Mouse (Mus musculus) layer of hippocampus, adult 11-12 months (tissue): ENCODE data around the gene Fap.

Experiments
- DNase-seq: peaks from one replicate; pipeline ENCODE4 v3.0.0; 2022; ENCODE audit warnings: low spot score

Gene Fap

GRCm38 (mm10) chr2:62573753-62574159 is at the start of gene Fap:
Fap (minus strand) TSS chr2:62574075.
- DNase-seq = no peak

GRCm38 (mm10) chr2:62623024-62623441 is 49.2 kb upstream of the Fap start:
- DNase-seq = no peak

GRCm38 (mm10) chr2:62619679-62620078 is 45.8 kb upstream of the Fap start:
- no peak for DNase-seq

DNA sequence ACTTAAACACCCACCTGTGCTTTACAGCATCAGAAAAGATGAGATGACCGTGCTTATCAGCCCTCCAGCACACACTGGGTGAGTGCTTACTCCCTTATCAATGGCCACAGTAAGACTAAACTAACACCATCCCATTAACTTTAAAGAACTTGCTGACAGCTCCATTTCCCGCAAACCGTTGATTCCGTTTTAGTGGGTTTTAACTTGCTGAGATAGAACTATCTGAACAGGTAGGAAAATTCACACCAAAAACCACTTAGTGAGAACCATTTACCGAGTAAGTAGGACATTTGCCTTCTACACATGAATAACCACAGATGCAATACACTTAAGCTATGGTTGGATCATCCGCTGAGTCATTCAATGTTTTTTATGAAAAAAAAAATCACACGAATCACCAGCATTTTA is 45.1 kb upstream of the Fap start:
- DNase-seq = no peak

DNA sequence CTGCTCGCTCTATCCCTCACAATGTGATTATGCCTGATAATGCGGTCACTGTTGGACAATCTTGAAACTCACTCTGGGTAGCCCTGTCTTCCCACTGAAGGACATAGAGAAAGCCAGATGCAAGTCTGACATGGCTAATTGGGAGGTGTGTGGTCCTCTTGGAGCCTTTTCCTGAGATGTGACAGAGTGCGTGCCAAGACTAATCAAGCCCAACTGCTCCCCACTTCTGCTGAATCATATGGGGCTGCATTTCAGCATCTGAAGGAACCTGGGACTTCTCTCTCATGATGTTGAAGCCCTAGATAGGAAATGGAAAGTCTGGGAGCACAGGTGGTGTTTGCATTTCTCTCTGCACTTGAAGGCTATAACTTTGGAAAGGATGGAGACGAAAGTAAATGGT is 39.3 kb upstream of the Fap start:
- DNase-seq = no peak

DNA sequence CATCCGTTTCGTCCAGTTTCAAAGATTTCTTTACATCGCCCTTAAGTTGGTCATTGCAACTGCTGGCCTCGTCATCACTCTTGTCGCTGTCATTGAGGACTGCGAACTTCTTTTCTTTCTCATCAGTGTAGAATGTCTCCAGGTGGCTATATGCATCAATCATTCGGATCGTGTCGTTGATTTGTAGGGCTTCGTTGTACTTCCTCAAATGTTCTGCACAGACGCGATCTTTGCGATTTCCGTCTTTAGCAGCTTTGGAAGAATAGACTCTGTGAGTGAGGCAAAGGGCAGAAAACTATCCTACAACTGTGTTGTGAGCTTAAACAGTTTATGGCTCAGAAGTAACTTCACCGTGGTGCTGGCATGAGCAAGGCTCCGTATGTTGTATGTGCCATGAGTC is 32.3 kb upstream of the Fap start:
- no peak for DNase-seq

- DNase-seq = no peak
Observed at GRCm38 (mm10) chr2:62603530-62603929, 29.7 kb upstream of the Fap start.

GRCm38 (mm10) chr2:62596586-62596985 is 22.7 kb upstream of the Fap start:
- no peak for DNase-seq

DNA sequence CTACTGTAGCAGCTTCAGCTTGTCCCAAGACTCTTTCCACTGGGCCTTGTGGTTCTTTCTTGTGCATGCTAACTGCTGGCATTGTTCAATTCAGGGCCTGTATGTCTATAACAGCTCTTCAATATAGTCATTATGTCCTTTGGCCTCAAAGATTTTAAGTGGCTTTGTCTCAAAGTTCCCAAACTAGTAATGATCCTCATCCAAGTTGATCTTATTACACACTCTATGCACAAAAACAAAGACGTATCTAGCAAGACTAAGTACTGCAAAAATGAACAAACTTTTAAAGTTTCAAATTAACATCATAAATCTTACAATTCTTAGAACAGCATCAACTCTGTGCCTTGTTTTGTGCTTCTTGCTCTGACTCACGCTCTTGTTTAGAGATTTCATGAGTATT is 20.6 kb upstream of the Fap start:
- no peak for DNase-seq

GRCm38 (mm10) chr2:62591555-62591954 is 17.7 kb upstream of the Fap start:
- DNase-seq = no peak

GRCm38 (mm10) chr2:62589333-62589732 is 15.5 kb upstream of the Fap start:
- no peak for DNase-seq

DNA sequence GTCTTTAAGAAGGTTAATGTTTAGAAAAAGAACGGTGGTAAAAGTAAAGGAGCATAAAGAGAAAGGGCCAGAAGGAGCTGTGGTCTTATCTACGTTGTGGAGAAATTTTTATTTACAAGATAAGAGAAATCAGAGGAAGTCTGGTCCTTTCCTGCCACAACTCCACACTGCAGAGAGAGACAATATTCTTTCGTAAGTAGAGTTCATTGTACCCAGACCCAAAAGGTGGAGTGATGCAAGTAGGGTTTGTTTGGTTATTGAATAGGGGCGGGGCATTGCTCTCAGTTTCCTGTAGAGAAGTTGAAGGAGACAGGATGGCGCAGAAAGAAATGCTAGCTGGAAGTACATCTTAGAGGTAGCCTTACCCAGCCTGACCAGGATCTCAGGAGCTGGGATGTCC is 11.9 kb upstream of the Fap start:
- DNase-seq = no peak

GRCm38 (mm10) chr2:62574962-62575361 is 1.1 kb upstream of the Fap start:
- no peak for DNase-seq

GRCm38 (mm10) chr2:62574250-62574649 is 375 bp upstream of the Fap start:
- DNase-seq = no peak

DNA sequence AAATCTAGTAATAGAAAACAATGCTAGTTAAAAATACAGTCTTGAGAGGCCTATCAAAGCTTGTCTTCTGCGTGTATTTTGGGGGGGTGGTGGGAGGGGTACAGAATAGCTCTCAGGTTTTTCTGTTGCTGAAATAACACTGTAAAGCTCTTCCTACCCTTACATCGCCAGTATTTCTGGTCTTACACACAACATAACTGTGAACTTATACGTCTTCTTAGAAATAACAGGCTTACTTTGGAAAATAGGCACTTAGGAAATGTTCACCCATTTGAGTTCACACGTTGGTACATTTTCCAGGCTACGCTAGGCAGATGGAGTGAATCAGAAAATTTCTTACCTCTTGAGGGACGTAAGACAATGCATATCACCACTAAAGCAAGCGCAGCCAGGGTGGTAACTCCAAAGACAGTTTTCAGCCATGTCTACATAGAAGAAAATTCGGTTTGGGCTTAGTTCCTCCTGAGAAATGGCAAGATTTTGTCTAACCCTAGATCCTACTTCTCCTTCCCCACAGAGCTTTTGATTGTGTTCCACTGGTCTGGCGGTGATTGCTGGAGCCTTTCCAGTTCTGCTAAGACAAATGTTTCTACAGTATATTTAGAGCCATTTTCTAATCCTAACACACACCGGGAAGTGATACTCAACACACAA is 649 bp downstream of the Fap start:
- no peak for DNase-seq

GRCm38 (mm10) chr2:62564687-62565086 is 9.2 kb downstream of the Fap start:
- no peak for DNase-seq

DNA sequence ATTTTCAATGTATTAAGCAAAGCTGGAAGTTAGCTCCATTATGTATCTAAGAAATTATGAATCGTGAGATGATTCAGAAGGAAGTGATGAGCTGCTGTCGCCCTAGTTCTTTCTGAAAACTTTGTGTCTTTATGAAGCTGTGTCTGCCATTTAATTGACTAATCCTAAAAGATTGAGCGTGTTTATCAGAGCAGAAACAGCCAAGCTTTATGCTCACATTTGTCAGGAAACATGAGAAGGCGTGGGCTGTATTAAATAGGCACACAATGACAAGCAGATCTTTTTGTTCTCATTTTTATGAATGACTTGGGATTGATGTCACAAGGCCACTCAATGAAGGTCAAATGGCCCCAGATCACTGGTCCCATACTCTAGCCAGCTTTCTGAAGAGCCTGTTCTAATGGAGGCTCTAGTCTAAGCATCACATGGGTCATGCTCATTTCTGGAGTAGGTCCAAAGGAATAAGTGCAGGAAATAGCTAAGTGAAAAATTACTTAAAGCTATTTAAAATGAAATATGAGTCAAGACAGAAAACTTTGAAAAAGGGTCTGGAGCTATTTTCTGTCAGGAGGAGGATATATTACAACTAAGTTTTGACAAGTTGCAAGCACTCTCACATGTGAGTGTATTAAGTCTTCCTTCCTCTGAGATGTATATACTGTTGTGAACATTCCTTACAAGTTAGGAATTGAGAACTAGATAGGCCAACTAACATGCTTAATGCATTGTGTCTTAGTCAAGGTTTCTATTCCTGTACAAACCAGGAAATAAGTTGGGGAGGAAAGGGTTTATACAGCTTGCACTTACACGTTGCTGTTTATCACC is 11.0 kb downstream of the Fap start:
- DNase-seq = no peak

- DNase-seq = no peak
Observed at GRCm38 (mm10) chr2:62557417-62557816, 16.5 kb downstream of the Fap start.

DNA sequence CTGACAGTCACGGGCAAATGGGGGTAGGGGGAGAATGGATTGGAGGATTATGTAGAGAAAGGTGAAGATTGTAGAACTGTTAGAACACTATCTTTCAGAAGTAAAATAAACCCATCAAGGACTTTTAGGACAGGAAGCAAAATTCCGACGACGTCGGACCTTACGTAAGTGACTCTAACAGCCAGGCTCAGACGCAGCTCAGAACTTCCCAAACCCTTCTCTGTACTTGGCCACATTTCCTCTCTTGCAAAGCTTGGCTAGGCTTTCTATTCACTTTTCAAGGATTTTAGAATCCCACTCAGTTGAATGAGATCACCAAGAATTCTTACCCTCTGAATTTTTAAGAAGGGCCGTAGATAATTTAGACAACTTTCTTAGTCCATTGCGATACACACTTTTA is 17.5 kb downstream of the Fap start:
- DNase-seq = no peak

DNA sequence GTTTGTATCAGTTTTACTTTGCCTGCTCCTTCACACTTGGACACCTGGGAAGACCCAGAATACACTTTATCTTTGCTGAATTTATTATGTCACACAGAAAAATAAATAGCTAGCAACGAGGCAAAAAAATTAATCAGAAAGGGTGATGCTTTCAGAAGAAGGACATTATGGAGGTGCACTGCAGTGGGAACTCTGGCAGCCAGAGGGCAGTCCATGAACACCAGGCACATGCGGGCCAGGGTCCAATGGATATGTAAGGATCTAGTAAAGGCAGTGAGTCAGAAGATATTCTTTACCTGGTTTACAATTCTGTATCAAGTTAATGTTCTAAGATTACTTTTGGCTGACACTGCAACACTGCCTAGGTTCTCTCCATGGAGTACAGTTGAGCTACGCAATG is 24.2 kb downstream of the Fap start:
- DNase-seq = no peak

DNA sequence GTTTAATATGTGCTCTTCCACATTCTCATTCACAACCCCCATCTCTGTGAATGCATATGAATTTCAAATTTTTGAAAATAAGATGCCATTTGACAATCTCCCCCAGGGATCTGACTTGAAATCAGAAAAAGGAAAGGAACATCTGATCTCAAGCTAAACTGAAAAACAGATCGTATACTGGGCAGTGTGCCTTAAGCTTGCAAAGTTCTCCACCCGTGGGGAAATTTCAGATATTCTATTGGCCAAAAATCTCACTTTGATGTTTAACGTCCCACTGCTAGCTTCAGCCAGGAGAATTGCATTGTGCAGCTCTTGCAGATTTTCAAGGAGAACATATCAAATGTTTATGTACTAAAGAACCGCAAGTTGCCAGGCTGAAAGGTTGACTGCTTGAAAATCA is 24.7 kb downstream of the Fap start:
- DNase-seq = no peak

GRCm38 (mm10) chr2:62548104-62548503 is 25.8 kb downstream of the Fap start:
- DNase-seq = no peak

GRCm38 (mm10) chr2:62535483-62535882 is 38.4 kb downstream of the Fap start:
- no peak for DNase-seq

GRCm38 (mm10) chr2:62531065-62531464 is 42.8 kb downstream of the Fap start:
- DNase-seq = no peak
